Mouse (Mus musculus) bone marrow macrophage, adult 2 months (primary cell): ENCODE measurements around the gene Pde4a.

Experiments
- CTCF ChIP-seq: IDR thresholded peaks from 2 replicates; pipeline ENCODE4 v1.5.1; 2012; ENCODE audit warnings: low read depth, mild to moderate bottlenecking, low read length, moderate library complexity
- POLR2A ChIP-seq: IDR thresholded peaks from 2 replicates; pipeline ENCODE4 v1.6.1; 2012; ENCODE audit warnings: mild to moderate bottlenecking, low read depth, low read length, borderline replicate concordance

DNA sequence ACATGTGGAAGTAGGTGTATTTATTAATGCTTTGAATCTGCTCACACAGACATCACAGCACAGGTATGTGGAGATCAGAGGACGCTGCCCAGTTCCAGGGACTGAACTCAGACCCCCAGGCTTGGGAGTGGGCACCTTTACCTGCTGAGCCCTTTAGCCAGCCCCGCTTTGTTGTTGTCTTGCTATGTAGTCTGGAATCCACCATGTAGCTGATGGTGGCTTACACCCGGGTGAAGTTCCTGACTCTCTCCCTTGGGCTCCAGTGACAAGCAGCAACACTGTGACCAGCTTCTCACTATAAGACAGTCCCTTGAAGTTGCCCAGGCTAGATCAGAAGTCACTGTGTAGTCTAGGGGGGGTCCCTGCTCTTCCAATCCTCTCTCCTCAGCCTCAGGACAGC, 21.2 kb upstream of the Pde4a start:
- TF ChIP-seq POLR2A: no peak
- no peak for TF ChIP-seq CTCF
